Mouse (Mus musculus) intestine, embryonic 14.5 days (tissue): ENCODE results near the gene Plod3. TPM values are rescaled to one million over a fixed set of nuclear protein-coding genes. Genes with fewer than 3 reads are reported as not detected.
A peak's percentile ranks its signal among the peaks of the same experiment; 100 is the strongest.
"Not testable (repeated sequence)": the region's sequence is repeated elsewhere in the genome, so short reads cannot be mapped to it uniquely, and the experiment has no call there.

Experiments
- ATAC-seq: fragments of 200-750 bp; cut with Nextera tagmentation; replicated peaks from 2 replicates; pipeline ENCODE4 v1.8.0; 2017; ENCODE audit warnings: low read depth, moderate number of reproducible peaks, moderate TSS enrichment, moderate library complexity; ENCODE audit not compliant: low FRiP score, low TSS enrichment
- DNase-seq: peaks from one replicate; pipeline ENCODE4 v3.0.0-alpha.2; 2018; ENCODE audit warnings: low spot score
- H3K27ac ChIP-seq: fragments of 300-500 bp; sonication (generic); 2 replicates; pipeline ENCODE4 v1.5.1; 2014; ENCODE audit warnings: low read depth, mild to moderate bottlenecking, control low read depth
- H3K27me3 ChIP-seq: fragments of 300-500 bp; sonication (generic); replicated peaks from 2 replicates; pipeline ENCODE4 v1.6.1; 2014; ENCODE audit warnings: low read length, control low read depth; ENCODE audit not compliant: control insufficient read depth, insufficient read depth
- H3K36me3 ChIP-seq: fragments of 300-500 bp; sonication (generic); 2 replicates; pipeline ENCODE4 v1.6.1; 2014; ENCODE audit warnings: low read length, control low read depth; ENCODE audit not compliant: control insufficient read depth, insufficient read depth
- H3K4me1 ChIP-seq: fragments of 300-500 bp; sonication (generic); replicated peaks from 2 replicates; pipeline ENCODE4 v1.6.1; 2014; ENCODE audit warnings: low read length, control low read depth, mixed read lengths; ENCODE audit not compliant: control insufficient read depth, insufficient read depth
- H3K4me2 ChIP-seq: fragments of 300-500 bp; sonication (generic); 2 replicates; pipeline ENCODE4 v1.6.1; 2014; ENCODE audit warnings: low read length
- H3K4me3 ChIP-seq: fragments of 300-500 bp; sonication (generic); 2 replicates; pipeline ENCODE4 v1.5.1; 2014; ENCODE audit warnings: low read depth, low read length, control low read depth, mixed read lengths
- H3K9ac ChIP-seq: fragments of 300-500 bp; sonication (generic); 2 replicates; pipeline ENCODE4 v1.6.1; 2014; ENCODE audit warnings: mild to moderate bottlenecking, low read length
- H3K9me3 ChIP-seq: fragments of 300-500 bp; sonication (generic); 2 replicates; pipeline ENCODE4 v1.6.1; 2016; ENCODE audit warnings: low read length, control low read depth; ENCODE audit not compliant: control insufficient read depth
- WGBS: fragments of 180-500 bp; shearing (Covaris S2); extraction: QIAGEN DNeasy Blood & Tissue Kit; methylation state at CpG from one replicate; pipeline ENCODE4 v1.1.7; 2014; 5-methylcytosine and 5-hydroxymethylcytosine counted together
- polyA plus RNA-seq: library from polyadenylated mRNA; unstranded; fragments of >200 nt; fragmentation: Nextera tagmentation; extraction: Ambion mirVana; gene quantifications from 2 replicates; pipeline ENCODE4 v1.2.1, GENCODE M21; 2014

Gene Plod3
- polyA plus RNA-seq: 42.0 and 44.1 TPM in 2 replicates

- no peaks in the 10 kb centered on the region for H3K27me3 ChIP-seq
- ATAC-seq (peak; percentile 89), DNase-seq (no peak)
- under 1% methylated on average over 26 of the region's 26 CpGs for WGBS
- peaks cover 9% of the 10 kb centered on the region for H3K4me1 ChIP-seq
- no peaks in the 10 kb centered on the region for H3K9me3 ChIP-seq
- peak within 1 kb of the TSS; percentile 66 for H3K4me3 ChIP-seq
- peak within 1 kb of the TSS; percentile 76 for H3K4me2 ChIP-seq
- H3K36me3 ChIP-seq: peaks cover 44% of the 10 kb centered on the region
- H3K27ac ChIP-seq: peak within 1 kb of the TSS; percentile 90
- H3K9ac ChIP-seq: peak within 1 kb of the TSS; percentile 92
Observed at GRCm38 (mm10) chr5:136986695-136987137, at the start of gene Plod3. TSS of gene Plod3 (plus strand) at chr5:136987019.

- H3K4me2 ChIP-seq: no peak overlapping the region
- H3K27ac ChIP-seq: no peak overlapping the region
- H3K27me3 ChIP-seq: no peaks in the 10 kb centered on the region
- H3K4me1 ChIP-seq: no peaks in the 10 kb centered on the region
- H3K9ac ChIP-seq: no peak overlapping the region
- 90% methylated on average over 5 of the region's 5 CpGs for WGBS
- H3K36me3 ChIP-seq: no peaks in the 10 kb centered on the region
- H3K9me3 ChIP-seq: no peaks in the 10 kb centered on the region
- no peak overlapping the region for H3K4me3 ChIP-seq
- DNase-seq (no peak), ATAC-seq (no peak)
Observed at GRCm38 (mm10) chr5:136937621-136938020, 49.2 kb upstream of the Plod3 start.

GRCm38 (mm10) chr5:136939284-136939683 is 47.5 kb upstream of the Plod3 start:
- no peak overlapping the region for H3K9ac ChIP-seq
- no peak overlapping the region for H3K27ac ChIP-seq
- H3K27me3 ChIP-seq: no peaks in the 10 kb centered on the region
- ATAC-seq (no peak), DNase-seq (no peak)
- no peak overlapping the region for H3K4me3 ChIP-seq
- no peaks in the 10 kb centered on the region for H3K4me1 ChIP-seq
- H3K9me3 ChIP-seq: no peaks in the 10 kb centered on the region
- WGBS: 68% methylated on average over 7 of the region's 7 CpGs
- no peak overlapping the region for H3K4me2 ChIP-seq
- H3K36me3 ChIP-seq: no peaks in the 10 kb centered on the region

GRCm38 (mm10) chr5:136940029-136940428 is 46.8 kb upstream of the Plod3 start:
- H3K9ac ChIP-seq, H3K36me3 ChIP-seq, H3K27ac ChIP-seq, H3K9me3 ChIP-seq, H3K27me3 ChIP-seq, DNase-seq, H3K4me1 ChIP-seq, H3K4me2 ChIP-seq, ATAC-seq, H3K4me3 ChIP-seq: not testable (repeated sequence)
- WGBS: 79% methylated on average over 6 of the region's 6 CpGs

GRCm38 (mm10) chr5:136940845-136941560 is 45.8 kb upstream of the Plod3 start:
- H3K4me2 ChIP-seq: no peak overlapping the region
- H3K4me3 ChIP-seq: no peak overlapping the region
- WGBS: 83% methylated on average over 12 of the region's 12 CpGs
- DNase-seq (no peak), ATAC-seq (no peak)
- H3K4me1 ChIP-seq: no peaks in the 10 kb centered on the region
- no peaks in the 10 kb centered on the region for H3K9me3 ChIP-seq
- no peak overlapping the region for H3K9ac ChIP-seq
- no peaks in the 10 kb centered on the region for H3K36me3 ChIP-seq
- no peak overlapping the region for H3K27ac ChIP-seq
- H3K27me3 ChIP-seq: no peaks in the 10 kb centered on the region

- Histone ChIP-seq H3K4me2 (no peak overlapping the region), H3K27ac (no peak overlapping the region)
Observed at GRCm38 (mm10) chr5:136942781-136943180, 44.0 kb upstream of the Plod3 start.

GRCm38 (mm10) chr5:136943382-136943781 is 43.4 kb upstream of the Plod3 start:
- Histone ChIP-seq H3K9ac (no peak overlapping the region), H3K27ac (no peak overlapping the region), H3K27me3 (no peaks in the 10 kb centered on the region), H3K9me3 (no peaks in the 10 kb centered on the region), H3K4me1 (no peaks in the 10 kb centered on the region), H3K36me3 (no peaks in the 10 kb centered on the region), H3K4me3 (no peak overlapping the region), H3K4me2 (no peak overlapping the region)
- 70% methylated on average over 2 of the region's 2 CpGs for WGBS
- no peak for DNase-seq
- ATAC-seq: no peak

More at GRCm38 (mm10) chr5:136942781-136943180, 44.0 kb upstream of the Plod3 start:
- 68% methylated on average over 3 of the region's 3 CpGs for WGBS
- no peaks in the 10 kb centered on the region for H3K36me3 ChIP-seq
- H3K9me3 ChIP-seq: no peaks in the 10 kb centered on the region
- DNase-seq: no peak
- no peak overlapping the region for H3K9ac ChIP-seq
- H3K4me1 ChIP-seq: no peaks in the 10 kb centered on the region
- no peak overlapping the region for H3K4me3 ChIP-seq
- ATAC-seq: no peak
- no peaks in the 10 kb centered on the region for H3K27me3 ChIP-seq

GRCm38 (mm10) chr5:136945084-136945483 is 41.7 kb upstream of the Plod3 start:
- no peak overlapping the region for H3K4me2 ChIP-seq
- H3K9ac ChIP-seq: no peak overlapping the region
- WGBS: 78% methylated on average over 12 of the region's 12 CpGs
- H3K4me3 ChIP-seq: no peak overlapping the region
- no peaks in the 10 kb centered on the region for H3K4me1 ChIP-seq
- H3K36me3 ChIP-seq: no peaks in the 10 kb centered on the region
- H3K9me3 ChIP-seq: no peaks in the 10 kb centered on the region
- no peaks in the 10 kb centered on the region for H3K27me3 ChIP-seq
- ATAC-seq (no peak), DNase-seq (no peak)
- no peak overlapping the region for H3K27ac ChIP-seq

- Histone ChIP-seq H3K9me3 (no peaks in the 10 kb centered on the region), H3K27ac (no peak overlapping the region), H3K27me3 (no peaks in the 10 kb centered on the region), H3K36me3 (no peaks in the 10 kb centered on the region), H3K4me1 (no peaks in the 10 kb centered on the region), H3K4me2 (no peak overlapping the region), H3K4me3 (no peak overlapping the region), H3K9ac (no peak overlapping the region)
- DNase-seq (no peak), ATAC-seq (no peak)
Observed at GRCm38 (mm10) chr5:136947874-136948273, 38.9 kb upstream of the Plod3 start.
